Mouse (Mus musculus): ENCODE measurements around the gene Shc1. TPM values are rescaled to one million over a fixed set of nuclear protein-coding genes. Genes with fewer than 3 reads are reported as not detected.
A peak's percentile ranks its signal among the peaks of the same experiment; 100 is the strongest.
"Not testable (repeated sequence)": the region's sequence is repeated elsewhere in the genome, so short reads cannot be mapped to it uniquely, and the experiment has no call there.

Shc1 gene
- polyA plus RNA-seq, 1 experiment from 2014 or later: 20.0 TPM

GRCm38 (mm10) chr3:89422556-89423205 lies 4.4 kb downstream of the Shc1 start:
- Histone ChIP-seq H3K27ac (replicated peaks) (no peak overlapping the region), H3K36me3 (no peaks in the 10 kb centered on the region), H3K9me3 (no peaks in the 10 kb centered on the region), H3K4me3 (peak overlapping the region; percentile 34; the same call in 1 of the 2 replicates), H3K4me1 (replicated peaks) (peaks cover 28% of the 10 kb centered on the region), H3K4me2 (peak overlapping the region; percentile 58), H3K9ac (no peak overlapping the region), H3K27me3 (no peaks in the 10 kb centered on the region)
- ATAC-seq (ENCODE audit: low FRiP score, low read depth): no peak
- WGBS: 75% methylated on average over 6 of the region's 6 CpGs

DNA sequence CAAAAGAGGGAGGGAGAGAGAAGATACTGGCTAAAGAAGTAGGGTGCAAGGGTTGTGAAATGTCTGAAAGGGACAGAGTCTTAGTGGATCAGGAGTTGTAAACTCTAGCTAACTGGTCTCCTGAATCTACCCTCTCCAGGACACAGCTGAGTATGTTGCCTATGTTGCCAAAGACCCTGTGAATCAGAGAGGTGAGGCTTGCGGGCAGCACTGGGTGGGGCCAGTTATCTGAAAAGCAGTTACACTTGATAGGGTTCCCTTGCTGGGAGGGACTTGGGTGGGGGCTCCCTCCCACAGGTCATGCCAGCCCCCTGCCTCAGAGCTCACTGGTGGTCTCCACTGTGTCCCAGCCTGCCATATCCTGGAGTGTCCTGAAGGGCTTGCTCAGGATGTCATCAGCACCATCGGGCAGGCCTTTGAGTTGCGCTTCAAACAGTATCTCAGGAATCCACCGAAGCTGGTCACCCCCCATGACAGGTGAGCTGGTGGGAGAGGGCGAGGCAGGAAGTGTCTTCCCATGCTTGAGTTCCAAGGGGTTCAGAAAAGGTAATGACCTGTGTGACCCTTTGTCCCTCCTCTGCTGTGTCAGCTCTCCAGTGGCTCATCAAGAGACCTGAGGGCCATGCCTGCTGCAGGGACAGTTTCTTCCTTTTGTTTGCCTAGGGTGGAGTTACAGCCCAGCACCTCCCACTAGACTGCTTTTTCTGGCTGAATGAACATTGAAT lies 6.3 kb downstream of the Shc1 start:
- Histone ChIP-seq H3K4me3 (no peak overlapping the region), H3K36me3 (no peaks in the 10 kb centered on the region), H3K9ac (no peak overlapping the region), H3K4me2 (no peak overlapping the region), H3K27ac (replicated peaks) (no peak overlapping the region), H3K9me3 (no peaks in the 10 kb centered on the region), H3K4me1 (replicated peaks) (peaks cover 22% of the 10 kb centered on the region), H3K27me3 (no peaks in the 10 kb centered on the region)
- 90% methylated on average over 5 of the region's 5 CpGs for WGBS
- no peak for ATAC-seq (ENCODE audit: low FRiP score, low read depth)

GRCm38 (mm10) chr3:89425141-89425525 lies 6.9 kb downstream of the Shc1 start:
- no peak overlapping the region for H3K9ac ChIP-seq
- H3K27ac ChIP-seq (replicated peaks): no peak overlapping the region
- no peaks in the 10 kb centered on the region for H3K9me3 ChIP-seq
- H3K4me1 ChIP-seq (replicated peaks): peaks cover 17% of the 10 kb centered on the region
- 86% methylated on average over 5 of the region's 5 CpGs for WGBS
- H3K4me2 ChIP-seq: no peak overlapping the region
- H3K27me3 ChIP-seq: no peaks in the 10 kb centered on the region
- no peak for ATAC-seq (ENCODE audit: low FRiP score, low read depth)
- no peak overlapping the region for H3K4me3 ChIP-seq
- no peaks in the 10 kb centered on the region for H3K36me3 ChIP-seq

DNA sequence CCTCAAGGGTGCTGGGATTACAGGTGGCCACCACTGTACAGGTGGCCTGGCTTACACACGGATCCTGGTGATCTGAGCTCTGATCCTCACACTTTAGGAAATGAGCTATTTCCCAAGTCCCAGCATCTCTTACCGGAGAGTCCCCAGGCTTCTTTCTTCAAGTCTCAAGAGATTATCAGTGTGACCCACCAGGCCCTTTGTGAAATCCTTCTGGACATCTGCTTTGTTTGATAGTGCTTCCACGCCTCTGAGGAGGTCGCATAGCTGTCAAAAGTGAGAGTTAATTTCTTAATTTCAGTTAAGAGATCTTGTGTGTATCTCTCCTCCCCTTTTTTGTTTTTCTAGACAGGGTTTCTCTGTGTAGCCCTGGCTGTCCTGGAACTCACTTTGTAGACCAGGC lies 7.6 kb downstream of the Shc1 start:
- Histone ChIP-seq H3K9ac (no peak overlapping the region), H3K27ac (replicated peaks) (no peak overlapping the region), H3K4me1 (replicated peaks) (peaks cover 18% of the 10 kb centered on the region), H3K9me3 (no peaks in the 10 kb centered on the region), H3K4me2 (no peak overlapping the region), H3K36me3 (no peaks in the 10 kb centered on the region), H3K27me3 (no peaks in the 10 kb centered on the region), H3K4me3 (no peak overlapping the region)
- 84% methylated on average over 4 of the region's 4 CpGs for WGBS
- no peak for ATAC-seq (ENCODE audit: low FRiP score, low read depth)

DNA sequence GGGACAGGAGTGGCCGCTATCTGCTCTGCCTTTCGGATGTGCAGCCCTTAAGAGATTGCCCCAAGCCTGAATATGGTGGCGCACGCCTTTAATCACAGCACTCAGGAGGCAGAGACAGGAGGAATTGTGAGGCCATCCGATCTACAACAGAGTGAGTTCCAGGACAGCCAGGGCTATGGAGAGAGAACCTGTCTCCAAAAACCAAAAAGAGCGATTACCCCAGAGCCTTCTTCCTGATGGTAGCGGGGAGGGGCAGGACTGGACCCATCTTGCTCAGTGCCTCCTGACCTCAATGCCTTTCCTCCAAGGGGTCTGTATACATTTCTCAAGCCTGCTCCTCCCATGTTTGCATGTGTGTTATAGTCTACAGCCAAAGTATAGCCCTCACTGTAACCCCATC lies 10.8 kb downstream of the Shc1 start:
- H3K9me3 ChIP-seq: not testable (repeated sequence)
- WGBS: 92% methylated on average over 7 of the region's 7 CpGs

DNA sequence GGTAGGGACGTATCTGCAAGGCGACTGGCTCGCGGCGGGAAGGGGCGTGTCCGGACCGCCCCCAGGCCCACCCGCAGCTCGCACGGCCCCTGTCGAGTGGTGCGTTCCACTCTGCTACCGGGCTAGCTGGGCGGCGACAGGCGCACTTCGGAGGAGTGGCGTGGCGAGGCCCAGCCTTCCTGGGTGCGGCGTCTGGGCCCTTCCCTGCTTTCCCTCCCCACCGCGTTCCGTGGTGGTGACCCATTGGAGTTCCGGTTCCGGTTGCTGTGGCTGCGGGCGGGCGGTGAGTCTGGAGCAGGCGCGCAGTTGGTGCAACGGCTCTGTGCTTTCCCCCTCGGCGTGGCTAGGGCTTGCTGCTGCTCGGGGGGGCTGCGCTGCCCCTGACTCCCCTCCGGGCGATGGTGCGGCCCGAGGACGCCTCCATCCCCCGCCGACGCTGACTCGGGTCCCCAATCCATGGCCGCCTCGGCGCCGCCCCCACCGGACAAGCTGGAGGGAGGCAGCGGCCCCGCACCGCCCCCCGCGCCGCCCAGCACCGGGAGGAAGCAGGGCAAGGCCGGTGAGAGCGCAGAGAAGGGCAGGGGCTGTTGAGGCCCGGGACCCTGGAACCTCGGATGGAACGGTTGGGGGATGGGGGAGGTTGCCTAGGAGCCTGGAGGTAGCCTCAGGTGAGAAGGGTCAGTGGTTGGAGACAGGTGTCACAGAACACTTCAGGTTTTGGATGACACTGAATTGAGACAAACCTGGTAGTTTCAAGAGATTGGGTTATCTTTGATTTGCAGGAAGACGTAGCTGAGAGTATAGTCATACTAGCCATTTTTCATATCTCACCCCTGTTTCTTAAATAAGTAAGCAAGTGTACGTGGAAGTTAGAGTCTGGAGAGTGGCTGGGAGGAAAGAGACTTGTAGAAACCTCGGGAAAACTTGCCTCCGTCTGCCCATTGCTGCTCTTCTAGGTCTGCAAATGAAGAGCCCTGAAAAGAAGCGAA lies 12.2 kb downstream of the Shc1 start, which contains the start of gene Pygo2:
Gene Pygo2 (plus strand): TSS at position 44 of the 989 bp plus-strand sequence.
- Histone ChIP-seq H3K36me3 (peaks cover 26% of the 10 kb centered on the region), H3K9me3 (no peaks in the 10 kb centered on the region), H3K27ac (replicated peaks) (peak within 1 kb of the TSS; percentile 92), H3K4me3 (peak within 1 kb of the TSS; percentile 95), H3K4me1 (replicated peaks) (peaks cover 20% of the 10 kb centered on the region), H3K27me3 (no peaks in the 10 kb centered on the region), H3K4me2 (peak within 1 kb of the TSS; percentile 81), H3K9ac (peak within 1 kb of the TSS; percentile 98)
- ATAC-seq (ENCODE audit: low FRiP score, low read depth): peak; percentile 97
- 3% methylated on average over 67 of the region's 68 CpGs for WGBS

More for the DNA sequence above, 10.8 kb downstream of the Shc1 start:
- Histone ChIP-seq H3K4me1 (replicated peaks) (peaks cover 20% of the 10 kb centered on the region), H3K36me3 (peaks cover 17% of the 10 kb centered on the region)
- not testable (repeated sequence) for ATAC-seq (ENCODE audit: low FRiP score, low read depth); H3K4me2 ChIP-seq; H3K4me3 ChIP-seq; H3K27me3 ChIP-seq; H3K27ac ChIP-seq (replicated peaks); H3K9ac ChIP-seq

GRCm38 (mm10) chr3:89432606-89433005 lies 14.4 kb downstream of the Shc1 start:
- Histone ChIP-seq H3K36me3 (peaks cover 26% of the 10 kb centered on the region), H3K9me3 (no peaks in the 10 kb centered on the region), H3K4me2 (no peak overlapping the region), H3K4me1 (replicated peaks) (peaks cover 36% of the 10 kb centered on the region), H3K27ac (replicated peaks) (no peak overlapping the region), H3K27me3 (no peaks in the 10 kb centered on the region), H3K4me3 (no peak overlapping the region), H3K9ac (no peak overlapping the region)
- ATAC-seq (ENCODE audit: low FRiP score, low read depth): no peak
- 94% methylated on average over 8 of the region's 8 CpGs for WGBS

GRCm38 (mm10) chr3:89434532-89434931 lies 16.3 kb downstream of the Shc1 start:
- H3K27me3 ChIP-seq: no peaks in the 10 kb centered on the region
- H3K27ac ChIP-seq (replicated peaks): 0 out of 2 replicates have a peak overlapping the region, but pooled peaks have one; percentile 15
- no peaks in the 10 kb centered on the region for H3K9me3 ChIP-seq
- peaks cover 26% of the 10 kb centered on the region for H3K36me3 ChIP-seq
- peaks cover 36% of the 10 kb centered on the region for H3K4me1 ChIP-seq (replicated peaks)
- no peak for ATAC-seq (ENCODE audit: low FRiP score, low read depth)
- WGBS: 87% methylated on average over 11 of the region's 11 CpGs
- 0 out of 2 replicates have a peak overlapping the region, but pooled peaks have one; percentile 2 for H3K4me2 ChIP-seq
- H3K4me3 ChIP-seq: no peak overlapping the region
- no peak overlapping the region for H3K9ac ChIP-seq

GRCm38 (mm10) chr3:89435041-89435440 lies 16.8 kb downstream of the Shc1 start:
- Histone ChIP-seq H3K27me3 (no peaks in the 10 kb centered on the region), H3K4me3 (no peak overlapping the region), H3K27ac (replicated peaks) (0 out of 2 replicates have a peak overlapping the region, but pooled peaks have one; percentile 9), H3K9me3 (no peaks in the 10 kb centered on the region), H3K36me3 (peaks cover 26% of the 10 kb centered on the region), H3K4me2 (no peak overlapping the region), H3K4me1 (replicated peaks) (peaks cover 36% of the 10 kb centered on the region), H3K9ac (no peak overlapping the region)
- ATAC-seq (ENCODE audit: low FRiP score, low read depth): no peak
- 66% methylated on average over 7 of the region's 7 CpGs for WGBS

- peaks cover 26% of the 10 kb centered on the region for H3K36me3 ChIP-seq
- H3K4me1 ChIP-seq (replicated peaks): peaks cover 27% of the 10 kb centered on the region
- WGBS: 5% methylated on average over 15 of the region's 16 CpGs
- H3K4me2 ChIP-seq: peak within 1 kb of the TSS; percentile 49
- no peaks in the 10 kb centered on the region for H3K9me3 ChIP-seq
- H3K9ac ChIP-seq: peak within 1 kb of the TSS; percentile 14; the same call in 1 of the 2 replicates
- no peaks in the 10 kb centered on the region for H3K27me3 ChIP-seq
- H3K4me3 ChIP-seq: peak within 1 kb of the TSS; percentile 33
- ATAC-seq (ENCODE audit: low FRiP score, low read depth): peak; percentile 68
- H3K27ac ChIP-seq (replicated peaks): peak within 1 kb of the TSS; percentile 46; the same call in 1 of the 2 replicates
These were observed 18.2 kb downstream of the Shc1 start, which contains the start of gene Pbxip1 for GRCm38 (mm10) chr3:89436176-89437113. Gene Pbxip1, plus strand, starts transcription at chr3:89436706.

Data from hindbrain, embryonic 15.5 days (tissue).